Mouse (Mus musculus): ENCODE measurements around the gene Mtln. TPM values are rescaled to one million over a fixed set of nuclear protein-coding genes. Genes with fewer than 3 reads are reported as not detected.

Gene Mtln
- total RNA-seq (2021): 83.7 and 107 TPM in 2 replicates
- long read RNA-seq, transcript Mtln-201 (2 exons, 800 nt): major isoform, 38 of 38 reads
- long read RNA-seq, partial matches to known transcripts: 0 of 38 reads
- long read RNA-seq, other reads (novel, unspliced or antisense): 0 of 38 reads

- DNase-seq: peak; percentile 85
These were observed at the start of gene Mtln for GRCm38 (mm10) chr2:127791919-127792603. TSS of gene Mtln (minus strand) at chr2:127792488.

DNA sequence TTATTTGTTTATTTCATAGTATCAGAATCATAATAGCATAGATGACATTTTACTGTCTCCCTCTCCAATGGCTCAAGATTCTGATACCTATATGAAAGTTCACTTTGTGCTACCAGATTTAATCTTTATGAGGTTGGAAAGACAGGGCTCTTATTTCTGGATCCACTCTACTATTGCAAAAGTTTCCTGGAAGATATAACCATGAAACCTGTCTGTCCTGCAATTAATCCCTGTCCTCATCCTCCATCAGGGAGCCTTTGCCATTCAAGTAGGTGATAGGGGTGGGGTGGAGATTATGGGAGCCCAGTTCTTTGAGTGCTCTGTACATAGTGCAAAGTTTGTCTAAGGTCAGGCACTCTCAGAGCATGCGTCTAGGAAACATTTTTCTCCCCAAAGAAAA, 49.1 kb upstream of the Mtln start:
- DNase-seq: no peak

GRCm38 (mm10) chr2:127839425-127839824, 47.1 kb upstream of the Mtln start:
- DNase-seq: no peak

DNA sequence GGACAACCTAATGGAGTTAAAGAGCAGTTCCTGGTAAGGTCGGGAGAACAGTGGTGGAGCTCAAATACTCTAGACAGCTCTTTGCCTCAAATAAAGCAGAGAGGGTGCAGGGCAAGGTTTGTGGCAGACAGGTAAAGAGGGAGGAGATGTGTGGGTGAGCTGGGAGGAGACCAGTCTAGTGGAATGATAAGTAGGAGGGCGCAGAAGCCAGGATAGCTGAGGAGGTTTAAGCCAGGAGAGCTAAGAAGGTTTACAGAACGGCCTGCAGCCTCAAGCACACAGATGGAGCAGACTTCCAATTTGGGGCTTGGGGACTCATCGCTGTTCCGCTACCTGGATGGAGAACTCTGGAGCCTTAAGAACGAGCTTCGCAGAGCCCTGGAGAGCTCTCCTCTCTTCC, 46.3 kb upstream of the Mtln start, which contains the start of gene Acoxl:
TSS of gene Acoxl (plus strand) at position 301 of the 400 bp plus-strand sequence.
- DNase-seq: no peak

DNA sequence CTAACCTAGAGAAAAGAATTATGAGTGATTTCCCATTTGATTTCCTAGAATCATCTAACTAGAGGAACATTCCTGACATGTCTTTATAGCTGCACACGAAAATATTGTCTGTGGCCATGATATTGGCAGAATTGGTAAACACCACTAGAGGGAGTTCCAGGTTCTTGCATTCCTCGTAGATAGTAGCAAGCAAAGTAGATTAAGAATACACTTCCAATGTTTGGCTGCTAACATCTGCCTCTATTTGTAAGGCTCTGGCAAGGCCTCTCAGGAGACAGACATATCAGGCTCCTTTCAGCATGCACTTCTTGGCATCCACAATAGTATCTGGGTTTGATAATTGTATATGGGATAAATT, 40.5 kb upstream of the Mtln start:
- DNase-seq: no peak

DNA sequence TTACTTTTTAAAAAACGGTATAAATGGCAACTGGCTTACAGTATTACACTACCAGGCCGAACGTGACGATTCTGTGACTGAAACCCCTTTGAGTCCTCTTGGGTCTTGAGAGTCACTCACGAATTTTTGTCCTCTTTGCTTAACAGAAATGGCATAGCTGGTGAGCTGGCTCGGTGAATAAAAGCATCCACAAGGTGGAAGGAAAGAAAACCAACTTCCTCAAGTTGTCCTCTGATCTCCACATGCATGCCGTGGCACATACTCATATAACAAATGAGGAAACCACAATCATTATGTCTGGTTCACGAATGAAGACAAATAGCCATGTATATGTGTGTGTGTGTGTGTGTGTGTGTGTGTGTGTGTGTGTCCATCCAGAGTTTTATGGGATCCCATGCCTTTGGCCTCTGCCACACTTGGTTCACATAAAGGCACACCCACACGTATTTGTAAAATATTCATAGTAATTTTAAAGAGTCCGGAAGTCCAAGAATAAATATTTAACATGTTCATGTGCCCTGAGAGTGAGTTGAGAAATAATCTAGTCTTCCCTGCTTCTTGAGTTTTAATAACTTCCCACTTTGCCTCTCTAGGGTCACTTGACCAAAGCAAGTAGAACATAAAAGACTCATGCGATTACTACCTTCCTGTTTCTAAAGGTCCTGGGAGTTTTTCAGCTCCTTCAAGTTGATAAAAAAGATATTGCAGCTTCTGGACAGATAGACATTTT, 40.0 kb upstream of the Mtln start:
- no peak for DNase-seq

GRCm38 (mm10) chr2:127831401-127832102, 39.3 kb upstream of the Mtln start, which contains the start of gene Bub1:
TSS of gene Bub1 (minus strand) at chr2:127831865.
- DNase-seq: peak; percentile 97

DNA sequence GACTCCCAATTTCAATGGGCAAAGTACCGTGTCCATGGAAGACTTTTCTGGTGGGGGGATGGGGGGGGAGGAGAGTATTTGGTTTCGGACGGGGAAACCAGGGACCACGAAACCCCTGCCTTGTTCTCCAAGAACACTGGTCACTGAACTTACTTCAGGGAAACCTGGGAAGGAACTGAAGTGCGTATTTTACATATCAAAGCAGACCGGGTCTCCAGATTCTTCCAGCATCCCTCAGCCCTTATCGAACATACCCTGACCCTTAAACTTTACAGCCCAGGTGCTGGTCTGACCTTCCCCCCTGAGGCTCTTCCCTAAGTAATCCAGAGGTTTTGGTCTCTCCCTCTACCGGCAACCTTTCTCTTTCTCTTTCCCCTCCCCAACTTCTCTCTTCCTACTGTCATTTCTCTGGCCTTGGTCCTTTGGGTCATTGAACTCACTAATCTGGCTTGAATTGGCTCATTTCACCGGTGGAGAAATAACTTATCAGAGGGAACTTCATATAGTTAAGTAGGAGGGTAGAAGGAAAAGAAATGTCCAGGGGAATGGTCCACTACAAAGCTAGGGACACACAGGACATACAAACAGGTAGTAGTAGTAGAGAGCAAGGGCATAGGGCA, 2.5 kb downstream of the Mtln start:
- no peak for DNase-seq

DNA sequence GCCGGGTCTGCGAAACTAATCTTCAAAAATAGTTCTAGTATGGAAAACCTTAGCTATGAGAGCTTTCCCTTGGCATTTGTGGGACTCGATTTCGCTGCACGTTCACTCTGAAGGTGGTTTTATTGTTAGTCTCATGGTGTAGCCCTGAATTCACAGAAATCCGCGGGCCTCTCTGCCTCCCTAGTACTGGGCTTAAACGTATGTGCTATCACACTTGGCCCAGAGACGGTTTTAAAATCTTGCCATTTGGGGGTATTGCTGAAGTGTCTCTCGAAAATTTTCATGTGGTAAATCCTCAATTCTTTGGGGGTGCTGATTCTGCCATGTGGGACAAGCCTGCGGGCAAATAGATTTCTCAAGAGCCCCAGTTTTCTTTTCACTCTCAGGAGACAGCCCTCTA, 3.1 kb downstream of the Mtln start:
- DNase-seq: no peak

GRCm38 (mm10) chr2:127788440-127789116, 3.7 kb downstream of the Mtln start, which contains the start of gene Nphp1:
TSS of gene Nphp1 (minus strand) at chr2:127788897.
- peak; percentile 89 for DNase-seq

DNA sequence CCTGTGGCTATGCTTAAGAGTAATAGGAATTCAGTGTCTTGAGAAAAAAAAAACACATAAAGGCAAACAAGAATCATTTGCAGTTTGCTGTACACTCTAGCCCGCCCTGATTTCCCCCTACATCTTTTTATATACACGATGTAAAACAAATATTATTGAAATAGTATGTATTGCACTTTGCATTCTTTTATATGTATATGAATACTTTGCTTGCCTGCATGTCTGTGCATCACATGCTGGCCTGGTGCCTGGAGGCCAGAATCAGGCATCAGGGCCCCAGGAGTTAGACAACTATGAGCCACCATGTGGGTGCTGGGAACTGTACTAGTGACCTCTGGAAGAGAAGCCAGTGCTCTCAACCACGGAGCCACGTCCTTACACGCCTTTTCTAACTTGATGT, 5.1 kb downstream of the Mtln start:
- no peak for DNase-seq

DNA sequence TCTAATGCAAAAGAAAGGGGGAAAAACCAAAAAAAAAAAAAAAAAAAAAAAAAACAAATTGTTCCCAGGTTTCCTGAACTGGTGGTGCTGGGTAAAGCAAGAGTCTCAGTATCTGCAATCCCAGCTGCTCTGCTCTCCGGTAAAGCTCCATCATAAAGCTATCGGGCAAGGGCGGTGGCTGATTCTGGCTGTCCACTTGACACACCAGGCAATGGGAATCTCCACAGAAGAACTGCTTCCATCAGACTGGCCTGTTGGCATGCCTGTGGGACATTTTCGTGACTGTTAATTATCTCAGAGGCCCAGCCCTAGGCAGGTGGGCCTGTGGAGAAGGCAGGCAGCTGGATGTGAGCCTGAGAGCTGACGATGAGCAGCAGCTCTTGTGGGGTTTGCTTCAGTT, 13.8 kb downstream of the Mtln start:
- no peak for DNase-seq

- DNase-seq: no peak
These were observed 17.3 kb downstream of the Mtln start for GRCm38 (mm10) chr2:127775013-127775412.

- DNase-seq: no peak
These were observed 17.7 kb downstream of the Mtln start for GRCm38 (mm10) chr2:127774578-127774941.

DNA sequence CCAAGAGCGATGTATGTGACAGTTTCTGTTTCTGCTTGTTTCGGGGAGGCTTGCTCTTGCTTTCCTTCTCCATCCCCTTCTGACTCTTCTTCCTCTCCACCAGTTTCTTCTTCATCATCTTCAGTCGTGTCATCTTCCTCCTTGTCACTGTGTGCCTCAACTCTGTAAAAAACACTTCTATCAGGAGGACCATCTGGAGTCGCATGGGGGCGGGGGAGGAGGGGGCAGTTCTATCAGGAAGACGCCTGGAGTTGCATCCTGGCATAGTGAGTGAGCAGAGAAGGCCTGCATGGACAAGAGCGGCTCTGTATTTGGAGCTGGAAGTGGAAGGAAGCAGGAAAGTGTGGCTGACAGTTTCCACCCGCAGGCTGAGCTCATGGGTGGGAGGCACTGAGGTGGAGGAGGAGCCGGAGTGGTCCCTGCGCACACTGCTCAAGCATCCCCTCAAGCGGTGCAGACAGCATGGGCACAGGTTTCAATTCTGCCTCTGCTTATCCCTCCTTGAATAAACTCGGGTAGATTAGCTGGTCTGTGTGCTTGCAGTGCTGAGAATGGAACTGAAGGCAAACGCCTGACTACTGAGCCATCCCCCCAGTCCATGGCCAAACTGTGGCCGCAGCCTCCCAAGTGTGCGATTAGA, 18.2 kb downstream of the Mtln start:
- no peak for DNase-seq

DNA sequence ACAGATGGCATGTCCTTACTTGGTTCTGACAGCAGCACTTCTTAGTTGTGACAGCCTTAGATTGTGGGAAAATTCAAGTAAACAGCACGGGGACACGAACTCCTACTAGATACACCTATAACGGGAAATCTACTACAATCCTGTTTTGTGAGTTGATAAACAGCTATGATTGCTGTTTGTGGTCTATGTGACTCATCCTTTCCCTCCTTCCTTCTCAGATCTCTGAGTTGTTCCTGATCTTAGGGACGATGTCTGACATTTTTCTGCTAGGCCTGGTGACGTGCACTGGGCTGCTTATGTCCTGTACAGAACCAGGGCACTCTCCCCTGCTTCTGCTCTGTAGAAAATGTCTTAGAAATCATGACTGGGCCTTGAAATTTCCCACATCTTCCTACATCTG, 30.7 kb downstream of the Mtln start:
- DNase-seq: no peak

DNA sequence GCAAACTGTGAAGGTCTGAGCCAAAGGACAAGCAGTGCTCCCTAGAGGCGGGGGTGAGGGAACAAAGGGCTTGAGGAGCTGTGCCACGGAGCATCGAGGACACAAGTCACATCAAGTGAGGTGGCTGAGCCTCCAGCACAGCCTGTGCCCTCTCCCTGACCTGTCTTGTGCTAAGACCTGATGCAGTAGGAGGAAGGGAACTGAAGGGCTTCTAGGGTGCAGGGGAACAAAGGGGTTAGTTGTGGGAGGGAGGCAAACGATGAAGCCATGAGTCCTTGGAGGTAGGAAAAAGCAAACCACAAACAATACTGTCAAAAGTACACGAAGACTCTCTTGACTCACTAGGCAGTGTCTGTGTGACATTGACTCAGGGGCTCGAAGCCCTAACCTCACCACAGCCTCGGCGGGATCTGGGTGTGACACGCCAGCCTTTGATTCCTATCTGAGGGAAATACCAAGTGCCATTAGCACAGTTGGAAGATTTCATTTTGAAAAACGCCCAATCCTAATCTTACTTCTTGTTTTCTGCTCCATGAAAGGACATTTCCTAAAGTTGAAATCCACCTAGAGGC, 31.8 kb downstream of the Mtln start:
- no peak for DNase-seq

DNA sequence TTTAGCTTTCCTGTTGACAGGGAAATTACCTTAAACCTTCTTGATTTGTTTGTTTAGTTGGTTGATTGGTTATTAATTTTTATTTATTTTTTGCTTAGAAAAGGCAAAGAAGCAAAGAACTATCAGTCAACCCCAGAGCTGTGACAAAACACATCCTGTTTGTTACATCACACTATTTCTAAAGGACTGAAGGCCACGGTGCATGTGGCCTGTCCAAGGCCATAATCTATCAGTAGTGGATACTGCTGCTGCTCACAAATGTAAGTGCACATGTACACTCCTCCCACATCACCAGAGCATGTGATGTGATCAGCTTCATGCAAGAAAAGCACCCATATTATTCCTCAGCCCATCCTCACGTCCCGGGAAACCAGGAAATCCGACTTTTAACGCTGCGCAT, 32.3 kb downstream of the Mtln start:
- DNase-seq: no peak

- DNase-seq: peak; percentile 48
These were observed 33.0 kb downstream of the Mtln start for GRCm38 (mm10) chr2:127759157-127759880.

DNA sequence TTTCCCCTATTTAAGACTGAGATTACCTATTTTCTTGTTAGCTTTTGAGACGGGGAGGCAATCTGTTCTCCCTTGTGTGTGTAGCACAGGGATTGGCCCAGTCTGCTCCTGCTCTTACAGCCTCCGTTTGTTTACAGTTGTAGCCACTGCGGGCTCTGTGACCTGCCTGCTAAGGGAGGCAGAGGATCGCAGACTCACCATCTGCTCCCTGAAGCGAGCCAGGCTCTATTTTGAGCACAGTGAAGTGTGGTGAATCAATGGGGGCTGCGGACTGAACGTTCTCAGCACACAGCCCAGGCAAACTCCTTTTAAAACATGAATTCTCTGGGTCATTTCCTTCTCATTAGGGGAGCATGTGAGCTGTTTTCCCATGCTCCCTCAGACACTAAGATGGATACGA, 35.1 kb downstream of the Mtln start:
- no peak for DNase-seq

Measured in adrenal gland, postnatal 25 days (tissue).